Mouse (Mus musculus) cerebellum, adult 2 months (tissue): ENCODE results near the gene Keap1. TPM values are rescaled to one million over a fixed set of nuclear protein-coding genes. Genes with fewer than 3 reads are reported as not detected.

ENCODE experiments used
- DNase-seq, 2 experiments: peaks; one replicate each; pipeline ENCODE4 v3.0.0; 2021
- H3K27ac ChIP-seq: fragments of 200-500 bp; 2 replicates; pipeline ENCODE4 v1.5.1; 2012; ENCODE audit warnings: low read length, control low read depth, inconsistent platforms; ENCODE audit not compliant: insufficient read depth
- H3K27me3 ChIP-seq: fragments of 200-500 bp; 2 replicates; pipeline ENCODE4 v1.6.1; 2012; ENCODE audit warnings: inconsistent platforms, mild to moderate bottlenecking, low read length, moderate library complexity; ENCODE audit not compliant: control insufficient read depth, insufficient read depth
- H3K4me1 ChIP-seq: fragments of 200-500 bp; 2 replicates; pipeline ENCODE4 v1.6.1; 2011; ENCODE audit warnings: low read length; ENCODE audit not compliant: control insufficient read depth, insufficient read depth
- H3K4me3 ChIP-seq: fragments of 200-500 bp; replicated peaks from 2 replicates; pipeline ENCODE3; 2011; ENCODE audit warnings: mild to moderate bottlenecking, low read depth, low read length, control low read depth; ENCODE audit not compliant: insufficient read depth
- CTCF ChIP-seq: fragments of 200-500 bp; IDR thresholded peaks from 2 replicates; pipeline ENCODE4 v1.5.1; 2011; ENCODE audit warnings: low read depth, mild to moderate bottlenecking, control low read depth, low read length, moderate library complexity, borderline replicate concordance; ENCODE audit not compliant: insufficient read depth
- POLR2A ChIP-seq: fragments of 200-500 bp; IDR thresholded peaks from 2 replicates; pipeline ENCODE4 v1.6.1; 2011; ENCODE audit warnings: low read length, control low read depth, borderline replicate concordance; ENCODE audit not compliant: insufficient read depth
- WGBS: fragments of 180-500 bp; shearing (Covaris S2); methylation state at CpG from one replicate; pipeline ENCODE4 v1.1.7; 2018; 5-methylcytosine and 5-hydroxymethylcytosine counted together
- polyA plus RNA-seq: library from polyadenylated mRNA; depleted of rRNA; stranded (reverse); fragments of >200 nt; gene quantifications from 2 replicates; pipeline ENCODE4 v1.2.3, GENCODE M21; 2012

Gene Keap1
- polyA plus RNA-seq, 1 experiment, result 60.5 TPM

GRCm38 (mm10) chr9:21221383-21221929 lies 17.7 kb downstream of the Keap1 start:
- Histone ChIP-seq H3K4me3 (no peak overlapping the region), H3K27me3 (no peaks in the 10 kb centered on the region), H3K27ac (no peak overlapping the region), H3K4me1 (peaks cover 5% of the 10 kb centered on the region)
- WGBS, result 23% methylated on average over 7 of the region's 7 CpGs
- TF ChIP-seq CTCF (peak; percentile 42; the same call in 1 of the 2 replicates), POLR2A (no peak)
- DNase-seq, result peak in 1 of 2 experiments; percentile 54

GRCm38 (mm10) chr9:21220490-21221382 lies 18.4 kb downstream of the Keap1 start:
- no peaks in the 10 kb centered on the region for H3K27me3 ChIP-seq
- peak; percentile 70; the same call in 1 of the 2 replicates for TF ChIP-seq POLR2A
- TF ChIP-seq CTCF, result peak; percentile 83
- WGBS, result 15% methylated on average over 21 of the region's 21 CpGs
- peaks cover 9% of the 10 kb centered on the region for H3K4me1 ChIP-seq
- H3K4me3 ChIP-seq, result peak overlapping the region; percentile 12
- peak overlapping the region; percentile 15; the same call in 1 of the 2 replicates for H3K27ac ChIP-seq
- DNase-seq, result peak; percentile 97 to 98

- Histone ChIP-seq H3K4me3 (no peak overlapping the region), H3K4me1 (peaks cover 9% of the 10 kb centered on the region), H3K27me3 (no peaks in the 10 kb centered on the region), H3K27ac (no peak overlapping the region)
- WGBS, result 39% methylated on average over 3 of the region's 3 CpGs
- no peak for TF ChIP-seq CTCF
- no peak for TF ChIP-seq POLR2A
- DNase-seq, result no peak
These were observed 19.3 kb downstream of the Keap1 start for GRCm38 (mm10) chr9:21219820-21220219.

- H3K27ac ChIP-seq, result no peak overlapping the region
- no peak for DNase-seq
- 66% methylated on average over 25 of the region's 25 CpGs for WGBS
- H3K27me3 ChIP-seq, result no peaks in the 10 kb centered on the region
- no peak overlapping the region for H3K4me3 ChIP-seq
- TF ChIP-seq POLR2A, result no peak
- TF ChIP-seq CTCF, result no peak
- peaks cover 19% of the 10 kb centered on the region for H3K4me1 ChIP-seq
These were observed 22.9 kb downstream of the Keap1 start for GRCm38 (mm10) chr9:21216050-21216841.

GRCm38 (mm10) chr9:21213617-21214190 lies 25.5 kb downstream of the Keap1 start:
- Histone ChIP-seq H3K4me1 (peaks cover 16% of the 10 kb centered on the region), H3K4me3 (no peak overlapping the region), H3K27me3 (no peaks in the 10 kb centered on the region), H3K27ac (peak overlapping the region; percentile 26)
- WGBS, result 10% methylated on average over 7 of the region's 7 CpGs
- DNase-seq, result peak; percentile 44 to 57
- TF ChIP-seq CTCF, result peak; percentile 55; the same call in 1 of the 2 replicates
- no peak for TF ChIP-seq POLR2A

- no peak overlapping the region for H3K27ac ChIP-seq
- H3K27me3 ChIP-seq, result no peaks in the 10 kb centered on the region
- TF ChIP-seq CTCF (no peak), POLR2A (no peak)
- DNase-seq, result no peak
- WGBS, result 93% methylated on average over 7 of the region's 7 CpGs
- H3K4me1 ChIP-seq, result peaks cover 16% of the 10 kb centered on the region
- H3K4me3 ChIP-seq, result no peak overlapping the region
These were observed 27.5 kb downstream of the Keap1 start for GRCm38 (mm10) chr9:21211624-21212023.

- Histone ChIP-seq H3K27me3 (no peaks in the 10 kb centered on the region), H3K4me3 (no peak overlapping the region), H3K4me1 (peaks cover 11% of the 10 kb centered on the region; the same call in 1 of the 2 replicates), H3K27ac (no peak overlapping the region)
- DNase-seq, result no peak
- TF ChIP-seq POLR2A (no peak), CTCF (no peak)
- WGBS, result 72% methylated on average over 6 of the region's 6 CpGs
These were observed 28.3 kb downstream of the Keap1 start for GRCm38 (mm10) chr9:21210821-21211220.
